Mouse (Mus musculus): ENCODE data around the gene Tspyl4. TPM values are rescaled to one million over a fixed set of nuclear protein-coding genes. Genes with fewer than 3 reads are reported as not detected.
"Not testable (repeated sequence)": the region's sequence is repeated elsewhere in the genome, so short reads cannot be mapped to it uniquely, and the experiment has no call there.

Gene Tspyl4
- total RNA-seq (2021) = 100 to 1,000 TPM; 378 TPM
- long read RNA-seq, transcript Tspyl4-201 (1 exons, 3,879 nt) = major isoform, 336 of 361 reads
- long read RNA-seq, transcript Tspyl4-202 (2 exons, 560 nt) = minor isoform, 20 of 361 reads
- long read RNA-seq, partial matches to known transcripts = 0 of 361 reads
- long read RNA-seq, other reads (novel, unspliced or antisense) = 5 of 361 reads

DNA sequence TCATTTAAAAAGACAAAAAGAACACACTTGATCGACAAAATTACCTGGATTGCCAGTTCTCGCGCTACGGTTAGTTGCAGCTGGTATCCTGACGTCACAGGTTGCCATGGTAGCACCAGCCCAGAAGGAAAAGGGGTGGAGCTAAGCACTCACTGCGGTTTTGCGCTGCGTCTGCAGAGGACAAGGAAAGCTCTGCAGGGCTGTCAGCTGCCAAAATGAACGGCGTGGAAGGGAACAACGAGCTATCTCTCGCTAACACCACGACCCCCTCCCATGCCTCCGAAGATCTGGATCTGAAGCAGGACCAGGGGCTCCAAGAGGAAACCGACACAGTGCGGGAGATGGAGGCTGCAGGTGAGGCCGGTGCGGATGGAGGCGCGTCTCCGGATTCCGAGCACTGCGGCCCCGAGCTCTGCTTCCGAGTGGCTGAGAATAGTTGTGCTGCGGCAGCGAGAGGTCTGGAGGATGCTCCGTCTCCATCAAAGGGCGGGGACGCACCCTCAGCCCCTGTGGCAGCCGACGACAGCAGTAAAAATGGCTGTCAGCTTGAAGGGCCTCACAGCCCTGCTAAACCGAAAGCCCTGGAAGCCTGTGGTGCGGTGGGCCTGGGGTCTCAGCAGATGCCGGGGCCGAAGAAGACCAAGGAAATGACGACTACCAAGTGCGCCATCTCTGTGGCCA, at the start of gene Tspyl4:
TSS of gene Tspyl4 (plus strand) at position 144 of the 681 bp plus-strand sequence.
- peak; percentile 91 to 97 for DNase-seq (ENCODE audit: low spot score in 2 of 2)

DNA sequence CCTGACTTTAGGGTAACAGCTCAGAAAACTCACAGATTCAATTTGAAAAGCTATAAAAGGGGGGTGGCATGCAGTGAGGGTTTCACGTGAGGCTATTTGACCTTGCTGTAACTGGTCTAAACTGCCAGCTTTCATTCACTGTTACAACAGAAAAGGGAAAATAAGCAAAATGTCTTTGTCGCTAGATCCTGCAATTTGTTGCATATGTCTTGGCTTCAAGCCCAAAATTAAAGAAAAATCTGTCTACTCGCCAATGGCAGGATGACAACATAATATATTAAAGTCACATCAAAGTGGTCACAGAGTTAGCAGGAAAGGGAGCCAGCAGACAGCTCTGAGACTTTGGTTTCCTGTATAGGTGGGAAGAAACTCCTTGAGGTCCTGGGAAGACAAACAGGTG, 49.5 kb upstream of the Tspyl4 start:
- DNase-seq (ENCODE audit: low spot score in 2 of 2) = no peak

DNA sequence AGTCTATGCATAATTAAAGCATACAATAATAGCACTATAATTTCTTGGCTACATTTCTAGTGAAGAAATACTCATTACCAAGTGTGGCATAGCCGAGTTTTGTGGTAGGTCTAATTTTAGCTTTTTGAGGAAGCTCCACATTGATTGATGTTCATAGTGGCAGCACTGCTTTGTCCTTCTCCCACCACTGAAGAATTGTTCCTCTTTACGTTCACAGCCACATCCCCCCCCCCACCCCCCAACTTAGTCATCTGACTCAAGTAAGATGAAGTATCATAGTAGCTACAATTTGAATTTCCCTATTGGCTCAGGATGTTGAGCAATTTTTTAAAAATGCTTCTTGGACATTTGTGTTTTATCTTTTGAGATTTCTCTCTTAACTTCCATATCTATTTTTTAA, 47.6 kb upstream of the Tspyl4 start:
- DNase-seq (ENCODE audit: low spot score in 2 of 2) = no peak

DNA sequence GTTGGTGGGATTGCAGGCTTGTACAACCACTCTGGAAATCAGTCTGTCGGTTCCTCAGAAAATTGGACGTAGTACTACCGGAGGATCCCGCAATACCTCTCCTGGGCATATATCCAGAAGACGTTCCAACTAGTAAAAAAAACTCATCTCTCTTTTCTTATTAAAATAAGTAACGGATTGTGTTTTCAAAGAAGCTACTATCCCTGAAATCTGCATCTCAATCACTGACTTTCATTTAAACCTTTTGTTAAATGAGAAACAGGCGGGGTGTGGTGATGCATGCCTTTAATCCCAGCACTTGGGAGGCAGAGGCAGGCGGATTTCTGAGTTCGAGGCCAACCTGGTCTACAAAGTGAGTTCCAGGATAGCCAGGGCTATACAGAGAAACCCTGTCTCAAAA, 44.4 kb upstream of the Tspyl4 start:
- not testable (repeated sequence) for DNase-seq (ENCODE audit: low spot score in 2 of 2)

DNA sequence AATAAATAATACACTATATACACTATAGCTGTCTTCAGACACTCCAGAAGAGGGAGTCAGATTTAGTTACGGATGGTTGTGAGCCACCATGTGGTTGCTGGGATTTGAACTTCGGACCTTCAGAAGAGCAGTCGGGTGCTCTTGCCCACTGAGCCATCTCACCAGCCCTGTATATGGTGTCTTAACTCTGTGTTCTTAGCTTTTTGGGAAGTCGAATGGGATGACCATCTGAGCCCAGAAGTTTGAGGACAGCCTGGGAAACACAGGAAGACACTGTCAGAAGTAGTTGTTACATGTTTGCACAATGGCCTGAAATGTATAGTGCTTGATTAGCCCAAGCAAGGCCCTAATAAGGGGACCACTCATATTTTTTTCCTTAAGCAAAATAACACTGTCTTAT, 32.1 kb upstream of the Tspyl4 start:
- no peak for DNase-seq (ENCODE audit: low spot score in 2 of 2)

DNA sequence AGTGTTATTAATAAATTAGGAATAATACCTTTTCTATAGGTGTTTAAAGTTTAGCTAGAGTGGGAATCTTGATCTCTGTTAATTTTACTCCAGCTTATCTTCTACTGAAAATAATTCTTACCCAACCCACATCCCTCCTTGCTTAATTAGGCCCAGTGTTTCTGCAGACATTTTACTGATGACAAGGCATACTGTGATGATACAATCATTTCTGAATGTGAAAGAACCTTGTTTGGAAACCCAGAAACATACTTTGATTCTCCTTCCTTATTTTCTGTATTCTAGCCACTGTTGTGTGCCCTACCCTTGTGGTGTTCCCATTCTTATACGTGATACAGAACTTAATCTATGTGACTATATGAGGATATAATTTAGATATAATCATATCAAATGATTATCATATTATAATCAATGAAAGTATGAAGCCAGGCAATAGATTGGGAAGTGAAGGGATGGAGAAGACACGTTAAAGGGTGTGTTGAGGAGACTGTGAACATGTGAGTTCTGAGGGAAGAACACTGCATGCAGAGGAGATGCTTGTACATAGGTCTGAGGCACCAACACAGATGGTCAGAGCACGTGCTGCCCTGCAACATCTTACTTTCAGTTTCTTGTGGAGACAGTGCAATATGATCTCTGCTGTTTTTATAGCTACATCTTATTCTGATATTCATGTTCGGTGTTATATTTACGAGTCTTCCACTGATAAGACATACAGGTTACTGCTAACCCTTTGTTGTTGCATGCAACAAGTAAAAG, 29.8 kb upstream of the Tspyl4 start:
- DNase-seq (ENCODE audit: low spot score in 2 of 2) = no peak

DNA sequence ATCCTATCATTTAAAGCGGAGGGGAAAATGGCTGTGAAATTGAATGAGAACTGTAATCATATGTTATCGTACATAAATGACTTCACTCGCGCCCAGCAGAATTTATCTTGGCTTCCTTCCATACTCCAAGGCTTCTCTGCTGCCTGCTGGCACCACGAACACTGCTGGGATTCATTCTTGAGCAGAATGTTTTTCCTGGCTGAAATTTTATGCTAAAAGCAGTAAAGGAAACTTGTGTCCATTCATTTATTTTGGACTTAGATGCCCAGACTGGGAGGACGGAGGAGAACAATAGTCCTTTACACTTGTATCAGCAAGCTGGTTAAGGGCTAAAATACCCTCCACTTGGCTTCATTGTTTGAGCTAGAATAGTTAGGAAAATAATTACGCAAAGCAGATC, 25.6 kb upstream of the Tspyl4 start:
- peak in 1 of 2 experiments; percentile 33 for DNase-seq (ENCODE audit: low spot score in 2 of 2)

DNA sequence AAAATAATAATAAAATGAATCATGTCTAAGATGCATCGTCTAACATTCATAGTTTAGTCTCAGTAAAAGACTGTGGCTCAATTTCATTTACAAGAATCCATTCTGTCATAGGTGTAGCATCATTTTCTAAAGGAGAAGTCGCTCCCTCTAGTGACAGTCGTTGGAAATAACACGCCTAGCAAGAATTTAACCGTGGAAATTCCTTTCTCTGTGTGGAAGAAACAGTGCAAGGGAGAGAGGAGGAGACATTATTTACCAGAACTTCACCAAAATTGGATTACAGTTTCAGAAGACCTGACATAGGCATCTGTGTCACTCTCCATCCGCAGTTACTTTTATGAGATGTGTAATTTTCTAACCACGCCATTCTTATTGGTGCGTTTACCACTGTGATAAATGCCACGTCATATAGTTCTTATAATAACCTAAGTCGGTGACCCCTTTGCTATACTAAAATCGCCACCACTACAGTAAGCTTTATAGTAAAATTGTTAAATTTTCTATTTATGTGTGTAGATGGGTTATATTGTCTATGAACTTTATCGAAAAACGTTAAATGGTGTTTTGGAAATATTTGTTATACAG, 16.6 kb upstream of the Tspyl4 start:
- DNase-seq (ENCODE audit: low spot score in 2 of 2) = peak in 1 of 2 experiments; percentile 87

DNA sequence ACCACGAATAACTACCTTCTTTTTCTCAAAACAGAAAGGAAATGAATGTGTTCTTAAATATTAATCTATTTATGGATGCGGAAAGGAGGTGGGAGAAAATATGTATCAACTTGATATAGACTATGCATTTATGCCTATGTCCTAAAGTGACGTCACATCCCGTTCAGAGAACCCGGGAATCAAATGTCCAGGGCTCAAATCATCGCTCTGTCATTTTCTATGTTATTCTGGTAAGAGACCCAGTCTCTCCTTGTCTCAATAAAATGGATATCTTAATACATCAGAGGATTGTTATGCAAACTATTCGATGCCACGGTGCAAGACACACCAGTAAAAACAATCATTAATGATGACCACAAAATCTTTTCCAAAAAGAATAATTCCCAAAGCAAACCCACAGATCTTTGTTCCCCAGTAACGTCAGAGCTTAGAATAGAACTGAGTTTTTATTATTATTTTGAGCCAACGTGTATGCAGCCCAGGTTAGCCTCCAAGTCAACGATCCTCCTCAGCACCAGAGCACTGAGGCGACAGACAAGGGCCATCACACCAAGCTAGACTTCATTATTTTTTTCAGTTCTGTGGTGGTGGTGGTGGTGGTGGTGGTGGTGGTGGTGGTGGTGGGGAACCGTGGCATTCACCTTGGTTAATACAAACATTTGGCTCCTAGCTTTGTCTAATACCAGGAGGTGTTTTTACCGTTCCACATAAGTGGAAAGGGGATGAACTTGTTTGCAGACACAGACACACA, 15.9 kb upstream of the Tspyl4 start:
- DNase-seq (ENCODE audit: low spot score in 2 of 2) = peak in 1 of 2 experiments; percentile 53

DNA sequence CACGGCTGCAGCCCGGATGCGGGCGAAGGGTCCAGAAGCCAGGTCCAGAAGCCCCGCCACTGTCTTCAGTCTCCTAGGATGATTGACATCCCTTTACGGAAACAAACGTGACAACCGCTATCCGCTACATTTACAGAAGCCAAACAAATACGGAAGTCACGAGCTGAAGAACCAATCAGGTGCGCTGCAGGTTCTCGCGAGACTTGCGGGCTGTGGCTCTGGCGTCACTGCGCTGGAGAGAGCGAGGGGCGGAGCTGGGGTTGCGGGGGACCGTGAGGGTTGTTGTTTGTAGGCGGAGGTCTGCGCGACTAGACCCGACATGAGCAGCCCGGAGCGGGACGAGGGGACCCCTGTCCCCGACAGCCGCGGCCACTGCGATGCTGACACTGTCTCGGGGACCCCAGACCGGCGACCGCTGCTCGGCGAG, 15.3 kb upstream of the Tspyl4 start, which contains the start of gene Tspyl1:
TSS of gene Tspyl1 (plus strand) at position 229 of the 427 bp plus-strand sequence.
- peak; percentile 96 to 99 for DNase-seq (ENCODE audit: low spot score in 2 of 2)

DNA sequence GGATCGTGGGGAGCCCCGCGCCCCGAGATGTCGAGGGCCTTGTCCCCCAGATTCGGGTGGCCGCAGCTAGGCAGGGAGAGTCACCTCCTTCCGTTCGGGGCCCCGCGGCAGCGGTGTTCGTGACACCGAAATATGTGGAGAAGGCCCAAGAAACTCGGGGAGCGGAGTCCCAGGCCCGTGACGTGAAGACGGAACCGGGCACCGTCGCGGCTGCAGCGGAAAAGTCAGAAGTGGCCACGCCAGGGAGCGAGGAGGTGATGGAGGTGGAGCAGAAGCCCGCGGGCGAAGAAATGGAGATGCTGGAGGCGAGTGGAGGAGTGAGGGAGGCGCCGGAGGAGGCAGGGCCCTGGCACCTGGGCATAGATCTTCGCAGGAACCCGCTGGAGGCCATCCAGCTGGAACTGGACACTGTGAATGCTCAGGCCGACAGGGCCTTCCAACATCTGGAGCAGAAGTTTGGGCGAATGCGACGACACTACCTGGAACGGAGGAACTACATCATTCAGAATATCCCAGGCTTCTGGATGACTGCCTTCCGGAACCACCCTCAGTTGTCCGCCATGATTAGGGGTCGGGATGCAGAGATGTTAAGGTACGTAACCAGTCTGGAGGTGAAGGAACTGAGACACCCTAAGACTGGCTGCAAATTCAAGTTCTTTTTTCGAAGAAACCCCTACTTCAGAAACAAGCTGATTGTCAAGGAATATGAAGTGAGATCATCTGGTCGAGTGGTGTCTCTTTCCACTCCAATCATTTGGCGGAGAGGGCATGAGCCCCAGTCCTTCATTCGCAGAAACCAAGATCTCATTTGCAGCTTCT, 14.6 kb upstream of the Tspyl4 start:
- DNase-seq (ENCODE audit: low spot score in 2 of 2) = peak in 1 of 2 experiments; percentile 38

DNA sequence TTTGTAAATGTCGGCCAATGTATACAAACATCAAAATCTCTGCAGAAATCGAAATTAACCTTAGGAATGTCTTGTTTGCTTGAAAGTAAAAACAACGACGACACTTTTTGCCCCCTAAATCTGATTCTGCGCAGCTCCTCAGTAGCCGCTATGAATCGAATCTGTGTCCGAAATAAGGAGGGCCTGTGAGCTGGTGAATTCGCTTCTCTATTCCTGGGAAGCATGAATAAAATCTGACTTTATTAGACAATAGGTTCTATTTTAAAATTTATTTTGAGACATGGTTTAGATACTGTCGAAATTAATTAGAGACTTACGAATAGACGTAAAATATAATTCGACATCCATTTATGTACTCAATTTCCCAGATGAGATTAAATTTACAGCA, 337 bp upstream of the Tspyl4 start:
- DNase-seq (ENCODE audit: low spot score in 2 of 2) = peak in 1 of 2 experiments; percentile 21

DNA sequence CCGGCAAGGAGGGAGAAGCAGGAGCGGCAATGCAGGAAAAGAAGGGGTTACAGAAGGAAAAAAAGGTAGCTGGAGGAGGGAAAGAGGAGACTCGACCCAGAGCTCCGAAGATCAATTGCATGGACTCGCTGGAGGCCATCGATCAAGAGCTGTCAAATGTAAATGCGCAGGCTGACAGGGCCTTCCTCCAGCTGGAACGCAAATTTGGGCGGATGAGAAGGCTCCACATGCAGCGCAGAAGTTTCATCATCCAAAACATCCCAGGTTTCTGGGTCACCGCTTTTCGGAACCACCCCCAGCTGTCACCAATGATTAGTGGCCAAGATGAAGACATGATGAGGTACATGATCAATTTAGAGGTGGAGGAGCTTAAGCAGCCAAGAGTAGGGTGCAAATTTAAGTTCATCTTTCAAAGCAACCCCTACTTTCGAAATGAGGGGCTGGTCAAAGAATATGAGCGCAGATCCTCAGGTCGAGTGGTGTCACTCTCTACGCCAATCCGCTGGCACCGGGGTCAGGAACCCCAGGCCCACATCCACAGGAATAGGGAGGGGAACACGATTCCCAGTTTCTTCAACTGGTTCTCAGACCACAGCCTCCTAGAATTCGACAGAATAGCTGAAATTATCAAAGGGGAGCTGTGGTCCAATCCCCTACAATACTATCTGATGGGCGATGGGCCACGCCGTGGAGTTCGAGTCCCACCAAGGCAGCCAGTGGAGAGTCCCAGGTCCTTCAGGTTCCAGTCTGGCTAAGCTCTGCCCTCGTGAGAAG, 925 bp downstream of the Tspyl4 start:
- no peak for DNase-seq (ENCODE audit: low spot score in 2 of 2)

DNA sequence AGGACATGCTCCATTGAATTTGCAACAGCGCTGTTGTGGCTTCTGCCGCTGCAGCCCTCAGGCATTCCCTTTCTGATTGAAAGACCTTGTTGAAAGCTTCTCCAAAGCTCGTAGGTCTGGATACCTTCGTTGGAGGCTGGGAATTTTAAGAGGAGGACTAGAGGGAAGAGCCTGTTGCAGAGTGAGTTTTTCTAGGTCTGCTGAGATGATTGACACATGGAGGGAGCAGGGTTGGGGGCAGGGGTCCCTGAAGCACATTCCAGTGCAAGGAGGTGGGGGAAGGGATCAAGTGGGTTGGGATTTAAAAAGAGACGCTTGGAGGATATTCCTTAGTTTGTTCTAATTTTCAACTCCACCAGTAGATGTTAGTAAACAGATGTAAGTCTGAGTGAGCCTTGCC, 3.1 kb downstream of the Tspyl4 start:
- DNase-seq (ENCODE audit: low spot score in 2 of 2) = no peak

DNA sequence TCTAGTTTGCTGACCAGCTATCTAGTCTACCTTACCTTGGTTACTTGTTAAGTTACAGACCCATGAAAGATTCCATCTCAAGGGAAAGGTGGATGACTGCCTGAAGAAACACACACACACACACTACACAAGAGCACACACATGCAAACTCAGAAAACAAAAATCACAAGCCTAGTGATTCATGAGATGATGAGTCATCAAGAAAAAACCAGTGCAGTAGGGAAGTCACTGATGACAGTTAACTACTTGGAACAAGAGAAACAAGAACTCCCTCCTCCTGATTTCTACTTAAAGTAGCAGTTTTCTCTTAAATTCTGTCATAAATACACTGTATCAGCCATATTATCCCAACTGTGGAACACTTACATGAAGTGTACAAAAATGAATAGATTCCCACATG, 9.8 kb downstream of the Tspyl4 start:
- no peak for DNase-seq (ENCODE audit: low spot score in 2 of 2)

DNA sequence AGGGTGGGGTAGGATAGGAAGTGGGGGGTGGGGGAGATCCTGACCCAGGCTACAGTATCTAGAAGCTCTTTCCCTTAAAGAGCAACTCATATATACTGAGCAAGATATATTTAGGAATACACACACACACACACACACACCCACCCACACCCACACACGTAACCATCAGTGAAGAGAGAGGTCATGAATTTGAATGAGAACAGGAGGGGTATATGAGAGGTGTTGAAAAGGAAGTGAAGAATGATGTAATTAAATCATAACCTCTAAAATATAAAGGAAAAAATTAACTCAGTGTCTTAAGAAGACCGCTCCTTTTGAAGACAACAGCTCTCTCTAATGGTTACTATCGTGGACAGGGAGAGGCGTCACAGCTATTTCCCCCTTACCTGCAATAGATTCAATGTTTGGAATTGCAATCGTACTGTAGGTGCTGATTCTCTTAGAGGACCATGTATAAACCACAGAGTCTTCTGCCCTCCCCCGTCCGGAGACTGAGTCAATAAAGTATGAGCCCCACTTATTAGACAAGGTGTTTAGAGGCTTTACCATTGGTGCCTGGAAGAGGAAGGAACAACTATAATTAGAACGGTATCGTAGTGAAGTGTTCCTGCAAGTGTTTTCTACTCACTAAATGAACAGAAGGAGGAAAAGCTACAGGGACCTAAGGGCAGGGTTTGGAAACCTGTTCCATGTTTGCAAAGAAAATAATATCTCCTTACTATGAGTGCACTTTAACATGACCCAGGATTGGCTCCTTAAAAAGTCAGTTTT, 12.9 kb downstream of the Tspyl4 start:
- DNase-seq (ENCODE audit: low spot score in 2 of 2) = no peak

DNA sequence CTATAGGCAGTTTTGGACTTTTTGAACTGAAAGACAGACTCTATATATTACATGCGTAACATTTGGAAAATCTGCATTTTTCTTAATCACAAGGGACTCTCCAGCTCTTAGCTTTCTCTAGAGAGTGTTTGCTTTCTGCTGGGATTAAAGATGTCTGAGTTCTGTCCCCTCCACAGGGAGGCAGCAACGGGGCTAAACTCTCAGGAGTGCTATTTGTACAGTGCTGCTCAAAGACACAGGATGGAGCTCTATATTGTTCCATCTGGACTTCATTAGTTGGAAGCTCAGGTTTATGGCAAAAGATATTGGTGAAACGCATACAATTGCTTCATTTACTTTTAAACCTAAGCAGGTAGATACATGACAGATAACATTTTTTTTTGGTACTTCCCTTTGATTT, 15.3 kb downstream of the Tspyl4 start:
- DNase-seq (ENCODE audit: low spot score in 2 of 2) = peak in 1 of 2 experiments; percentile 38

DNA sequence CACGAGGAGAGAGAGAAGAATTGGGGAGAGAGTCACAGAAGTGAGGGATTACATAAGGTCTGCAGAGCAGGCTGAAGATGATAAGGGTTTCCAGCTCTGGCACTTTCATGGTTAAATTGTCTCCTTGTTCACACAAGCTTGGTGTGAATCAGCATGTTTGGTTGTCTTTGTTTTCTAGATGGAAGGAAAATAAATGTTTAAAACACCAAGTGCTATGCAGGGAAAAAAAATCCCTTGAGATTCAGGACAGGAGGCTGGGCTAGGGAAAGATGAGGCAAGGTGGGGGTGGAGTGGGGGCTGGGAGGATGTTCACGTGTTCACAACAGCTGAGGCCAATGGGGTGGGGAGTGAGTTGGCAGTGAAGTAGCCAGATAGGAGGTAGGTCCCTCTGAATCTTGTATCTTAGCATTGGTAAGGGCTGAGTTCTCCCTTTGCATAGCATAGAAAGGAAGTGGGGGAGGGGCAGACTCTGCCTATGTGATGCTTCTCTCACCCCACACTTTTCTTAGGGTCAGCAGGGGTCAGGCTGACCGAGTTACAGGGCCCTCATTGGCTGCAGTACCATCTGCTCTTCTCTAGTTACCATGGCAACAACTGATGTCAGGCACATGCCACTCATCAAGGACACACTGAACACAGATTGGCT, 19.5 kb downstream of the Tspyl4 start:
- DNase-seq (ENCODE audit: low spot score in 2 of 2) = peak; percentile 73 to 86
